Mouse (Mus musculus) bone marrow, adult 2 months (tissue): ENCODE data around the gene Hsd17b13. TPM values are rescaled to one million over a fixed set of nuclear protein-coding genes. Genes with fewer than 3 reads are reported as not detected.
A peak's percentile ranks its signal among the peaks of the same experiment; 100 is the strongest.
"Not testable (repeated sequence)": the region's sequence is repeated elsewhere in the genome, so short reads cannot be mapped to it uniquely, and the experiment has no call there.

Source experiments
- H3K27ac ChIP-seq: fragments of 200-500 bp; 2 replicates; pipeline ENCODE4 v1.5.1; 2012; ENCODE audit warnings: low read depth, mild to moderate bottlenecking, control low read depth, inconsistent platforms, low read length; ENCODE audit not compliant: control insufficient read depth, poor library complexity, insufficient read depth
- H3K4me1 ChIP-seq: fragments of 200-500 bp; 2 replicates; pipeline ENCODE4 v1.6.1; 2011; ENCODE audit warnings: low read length; ENCODE audit not compliant: control insufficient read depth, insufficient read depth
- H3K4me3 ChIP-seq: fragments of 200-500 bp; replicated peaks from 2 replicates; pipeline ENCODE3; 2011; ENCODE audit warnings: mild to moderate bottlenecking, low read depth, low read length, control low read depth; ENCODE audit not compliant: control insufficient read depth
- CTCF ChIP-seq: fragments of 200-500 bp; IDR thresholded peaks from 2 replicates; pipeline ENCODE4 v1.5.1; 2011; ENCODE audit warnings: low read length, control low read depth; ENCODE audit not compliant: control insufficient read depth, insufficient read depth
- POLR2A ChIP-seq: fragments of 200-500 bp; IDR thresholded peaks from 2 replicates; pipeline ENCODE4 v1.6.1; 2011; ENCODE audit warnings: low read depth, mild to moderate bottlenecking, control low read depth, low read length, borderline replicate concordance; ENCODE audit not compliant: control insufficient read depth
- WGBS: fragments of 180-500 bp; shearing (Covaris S2); methylation state at CpG from one replicate; pipeline ENCODE4 v1.1.7; 2018; 5-methylcytosine and 5-hydroxymethylcytosine counted together
- polyA plus RNA-seq: library from polyadenylated mRNA; stranded (reverse); fragments of >200 nt; gene quantifications from 2 replicates; pipeline ENCODE4 v1.2.4, GENCODE M21; 2011; ENCODE audit warnings: low replicate concordance; ENCODE audit not compliant: missing spikeins, insufficient read depth, insufficient read length

The Hsd17b13 gene
- polyA plus RNA-seq, result not detected in 2 replicates

GRCm38 (mm10) chr5:103977297-103977696 is at the start of gene Hsd17b13:
Hsd17b13 (minus strand) TSS chr5:103977410.
- peaks cover 5% of the 10 kb centered on the region; the same call in 1 of the 2 replicates for H3K4me1 ChIP-seq
- H3K27ac ChIP-seq, result peak within 1 kb of the TSS; percentile 79; the same call in 1 of the 2 replicates
- no peak within 1 kb of the TSS for H3K4me3 ChIP-seq
- TF ChIP-seq CTCF, result no peak
- no peak for TF ChIP-seq POLR2A
- WGBS, result 53% methylated on average over 4 of the region's 4 CpGs

DNA sequence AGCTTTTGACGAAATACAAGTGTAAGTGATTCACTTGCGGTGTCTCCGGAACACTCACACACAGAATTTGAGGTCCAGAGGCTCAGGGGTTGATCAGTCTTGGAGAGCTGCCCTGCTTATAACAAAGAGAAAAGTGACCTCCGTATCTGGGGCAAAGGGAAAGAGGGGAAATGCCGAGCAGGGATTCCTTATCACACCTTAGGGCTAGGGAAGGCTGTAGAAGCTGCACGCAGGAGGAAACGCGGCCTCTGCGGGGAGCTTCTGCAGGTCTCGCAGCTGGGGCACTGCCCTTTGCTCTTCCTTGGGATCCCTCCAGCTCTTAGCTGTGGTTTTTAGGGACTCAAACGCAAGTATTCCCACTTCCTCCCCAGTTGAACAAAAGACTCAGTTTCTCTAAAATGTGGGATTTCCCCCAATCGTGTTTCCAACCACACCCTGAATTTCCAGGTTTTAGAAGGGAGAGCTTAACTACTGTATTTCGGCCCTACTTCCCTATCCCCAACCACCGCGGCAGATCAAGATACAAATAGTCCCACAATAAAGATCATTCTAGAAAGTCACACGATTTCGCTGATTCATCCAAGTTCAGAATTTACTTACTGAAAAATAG is 48.1 kb upstream of the Hsd17b13 start:
- H3K4me1 ChIP-seq, result peaks cover 3% of the 10 kb centered on the region; the same call in 1 of the 2 replicates
- H3K27ac ChIP-seq, result no peak overlapping the region

GRCm38 (mm10) chr5:104024762-104025161 is 47.6 kb upstream of the Hsd17b13 start:
- Histone ChIP-seq H3K4me1 (peaks cover 5% of the 10 kb centered on the region; the same call in 1 of the 2 replicates), H3K4me3 (no peak overlapping the region), H3K27ac (no peak overlapping the region)
- TF ChIP-seq CTCF (no peak), POLR2A (no peak)
- 84% methylated on average over 11 of the region's 11 CpGs for WGBS

More for the DNA sequence above, 48.1 kb upstream of the Hsd17b13 start:
- 30% methylated on average over 17 of the region's 17 CpGs for WGBS
- TF ChIP-seq POLR2A (no peak), CTCF (no peak)
- no peak overlapping the region for H3K4me3 ChIP-seq

DNA sequence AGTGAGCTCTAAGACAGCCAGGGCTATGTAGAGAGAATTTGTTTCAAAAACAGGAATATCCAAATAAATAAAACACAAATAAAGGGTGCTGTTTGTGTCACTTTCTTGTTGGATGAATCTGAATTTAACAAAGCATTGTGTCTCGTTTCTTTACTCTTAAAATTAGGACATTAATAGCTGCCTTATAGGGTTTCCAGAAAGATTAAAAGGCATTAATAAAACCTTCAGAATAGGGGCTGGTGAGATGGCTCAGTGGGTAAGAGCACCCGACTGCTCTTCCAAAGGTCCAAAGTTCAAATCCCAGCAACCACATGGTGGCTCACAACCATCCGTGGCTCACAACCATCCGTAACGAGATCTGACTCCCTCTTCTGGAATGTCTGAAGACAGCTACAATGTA is 47.0 kb upstream of the Hsd17b13 start:
- H3K4me3 ChIP-seq, H3K4me1 ChIP-seq: not testable (repeated sequence)
- H3K27ac ChIP-seq, result peak overlapping the region; percentile 75; the same call in 1 of the 2 replicates
- 75% methylated on average over 5 of the region's 5 CpGs for WGBS

GRCm38 (mm10) chr5:104023289-104024020 is 46.2 kb upstream of the Hsd17b13 start:
- H3K27ac ChIP-seq, result peak overlapping the region; percentile 75
- no peak for TF ChIP-seq CTCF
- WGBS, result 13% methylated on average over 8 of the region's 8 CpGs
- H3K4me1 ChIP-seq, result peaks cover 6% of the 10 kb centered on the region
- H3K4me3 ChIP-seq, result peak overlapping the region; percentile 41

GRCm38 (mm10) chr5:104022558-104022957 is 45.3 kb upstream of the Hsd17b13 start:
- H3K4me1 ChIP-seq, result peaks cover 9% of the 10 kb centered on the region
- WGBS, result 31% methylated on average over 5 of the region's 5 CpGs
- peak overlapping the region; percentile 8 for H3K4me3 ChIP-seq
- H3K27ac ChIP-seq, result peak overlapping the region; percentile 22; the same call in 1 of the 2 replicates
- TF ChIP-seq POLR2A (no peak), CTCF (no peak)

DNA sequence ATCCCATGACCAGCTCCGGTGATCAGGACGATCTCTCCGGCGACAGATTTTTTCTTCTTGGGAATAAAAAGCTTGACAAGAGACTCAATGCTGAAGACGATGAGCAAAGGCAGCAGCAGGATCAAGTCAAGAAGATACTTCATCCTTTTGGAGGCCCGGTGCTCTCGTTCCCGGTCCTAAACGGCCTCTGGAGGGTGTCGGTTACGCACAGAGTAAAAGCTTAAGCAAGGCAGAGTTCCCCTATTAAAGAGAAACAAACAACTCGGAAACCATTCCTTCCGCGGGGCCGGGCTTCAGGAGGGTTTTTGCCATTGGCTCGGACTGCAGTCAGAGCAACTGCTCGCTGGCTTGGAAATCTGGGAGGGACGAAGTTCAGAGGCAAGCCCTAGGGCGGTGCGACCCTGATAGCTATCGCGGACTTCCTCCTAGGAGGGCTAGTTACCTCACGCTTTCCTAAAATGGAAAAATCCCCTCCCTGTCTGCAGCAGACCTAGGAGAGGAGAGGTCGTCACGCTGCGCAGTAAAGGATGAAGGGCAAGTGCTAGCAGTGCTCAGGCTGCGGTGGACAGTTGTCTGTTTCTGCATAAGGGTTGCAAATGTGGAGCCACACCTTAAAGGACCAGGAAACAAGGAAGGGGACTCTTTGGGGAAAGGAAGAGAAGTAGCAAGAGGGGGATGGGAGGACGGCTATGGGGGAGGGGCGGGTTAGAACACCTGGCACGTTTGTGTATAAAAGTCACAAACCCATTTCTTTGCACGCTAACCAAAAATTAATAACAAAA is 44.6 kb upstream of the Hsd17b13 start, which contains the start of gene Hsd17b11:
Gene Hsd17b11, minus strand, starts transcription at position 323 of the 782 bp plus-strand sequence.
- 0 out of 2 replicates have a peak, but pooled peaks have one; percentile 12 for TF ChIP-seq POLR2A
- TF ChIP-seq CTCF, result no peak
- peaks cover 9% of the 10 kb centered on the region for H3K4me1 ChIP-seq
- under 1% methylated on average over 31 of the region's 31 CpGs for WGBS

DNA sequence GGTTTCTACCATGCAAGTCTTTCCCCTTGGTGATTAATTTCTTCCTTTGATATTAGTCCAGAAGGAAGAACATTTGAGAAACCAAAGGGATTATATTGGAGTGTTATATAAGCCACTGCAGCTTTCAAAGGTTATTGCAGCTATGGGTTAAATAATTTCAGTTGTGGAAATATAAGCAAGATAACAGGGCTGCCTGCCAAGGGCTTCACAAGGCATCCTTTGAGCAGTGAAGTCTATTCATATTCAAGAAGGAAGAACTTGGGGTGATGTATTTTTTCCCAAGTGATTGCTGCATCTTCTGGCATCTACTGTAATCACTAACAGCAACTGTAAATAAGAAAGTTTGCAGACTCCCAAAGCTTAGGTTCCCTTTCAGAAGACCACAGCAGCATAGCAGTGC is 34.2 kb upstream of the Hsd17b13 start:
- H3K4me3 ChIP-seq, result no peak overlapping the region
- TF ChIP-seq POLR2A, result no peak
- TF ChIP-seq CTCF, result no peak
- no peak overlapping the region for H3K27ac ChIP-seq

More for the DNA sequence above, 44.6 kb upstream of the Hsd17b13 start, which contains the start of gene Hsd17b11:
- peak within 1 kb of the TSS; percentile 77 for H3K27ac ChIP-seq
- H3K4me3 ChIP-seq, result peak within 1 kb of the TSS; percentile 78

More for the DNA sequence above, 34.2 kb upstream of the Hsd17b13 start:
- no peaks in the 10 kb centered on the region for H3K4me1 ChIP-seq
